24 mouse cellular contexts compared by ENCODE assay signal in the genomic region with DNA sequence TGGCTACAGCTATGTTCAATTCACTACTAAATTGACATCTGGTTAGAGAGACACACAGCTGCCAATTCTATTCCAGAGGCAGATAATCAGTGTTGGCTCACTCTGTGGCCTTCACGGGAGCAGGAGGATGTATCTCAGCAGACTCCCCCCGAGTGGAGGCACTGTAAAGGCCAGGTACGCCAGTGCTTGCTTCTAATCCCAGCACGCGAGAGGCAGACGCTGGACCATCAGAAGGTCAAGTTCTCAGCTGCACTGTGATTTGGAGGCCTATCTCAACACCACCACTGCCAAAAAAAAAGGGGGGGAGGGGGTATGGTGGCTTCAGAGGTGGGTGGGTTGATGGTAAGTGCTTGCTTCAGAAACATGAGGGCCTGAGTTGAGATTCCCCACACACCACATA.
DNase-seq lines count a peak whose midpoint lies in the region; ATAC-seq lines count a peak whose summit lies in the region.
"Had no signal": no experiment of that assay in that cellular context is flagged by ENCODE, and none has a peak within 500 bp of the region (broad histone marks: within the 10 kb centered on the region; RNA-seq: fewer than 3 reads in every experiment).

No protein-coding gene starts in this region.

- H3K36me3 ChIP-seq in forebrain, embryonic 11.5 days (ENCODE audit: control insufficient read depth, insufficient read depth, low read length) = no peaks in the 10 kb centered on the region
- H3K36me3 ChIP-seq in forebrain, embryonic 16.5 days (ENCODE audit: control insufficient read depth, insufficient read depth) = no peaks in the 10 kb centered on the region
- H3K36me3 ChIP-seq in heart, embryonic 10.5 days = no peaks in the 10 kb centered on the region
- no peaks in the 10 kb centered on the region for H3K36me3 ChIP-seq in forebrain, embryonic 13.5 days (ENCODE audit: poor library complexity, severe bottlenecking)
- H3K36me3 ChIP-seq in forebrain, embryonic 15.5 days = no peaks in the 10 kb centered on the region
- H3K36me3 ChIP-seq: embryonic facial prominence, embryonic 13.5 days; heart, embryonic 12.5 days; heart, embryonic 15.5 days; hindbrain, embryonic 12.5 days; hindbrain, embryonic 15.5 days; intestine, embryonic 15.5 days had no signal

- H3K27ac ChIP-seq in forebrain, embryonic 11.5 days (ENCODE audit: low read depth, low read length) = peak overlapping the region; percentile 41; the same call in 1 of the 2 replicates
- H3K27ac ChIP-seq in forebrain, embryonic 16.5 days (ENCODE audit: low read length) = no peak overlapping the region
- H3K27ac ChIP-seq in heart, embryonic 10.5 days = no peak overlapping the region
- peak overlapping the region; percentile 31 for H3K27ac ChIP-seq in forebrain, embryonic 13.5 days
- peak overlapping the region; percentile 41; the same call in 1 of the 2 replicates for H3K27ac ChIP-seq in forebrain, embryonic 15.5 days (replicated peaks)
- H3K27ac ChIP-seq: embryonic facial prominence, embryonic 13.5 days; heart, embryonic 15.5 days; hindbrain, embryonic 12.5 days; hindbrain, embryonic 15.5 days; intestine, embryonic 15.5 days had no signal

- peaks cover 12% of the 10 kb centered on the region; the same call in 1 of the 2 replicates for H3K27me3 ChIP-seq in forebrain, embryonic 11.5 days (ENCODE audit: control insufficient read depth, insufficient read depth, low read length)
- H3K27me3 ChIP-seq in forebrain, embryonic 16.5 days (replicated peaks; ENCODE audit: control insufficient read depth, insufficient read depth, low read length) = no peaks in the 10 kb centered on the region
- 0 out of 2 replicates have a peak, but pooled peaks cover 6% of the 10 kb centered on the region for H3K27me3 ChIP-seq in heart, embryonic 10.5 days (ENCODE audit: insufficient read depth, poor library complexity, severe bottlenecking)
- peaks cover 22% of the 10 kb centered on the region for H3K27me3 ChIP-seq in forebrain, embryonic 13.5 days
- no peaks in the 10 kb centered on the region for H3K27me3 ChIP-seq in forebrain, embryonic 15.5 days
- H3K27me3 ChIP-seq: embryonic facial prominence, embryonic 13.5 days; intestine, embryonic 15.5 days had no signal

- WGBS in forebrain, embryonic 11.5 days = 34% methylated on average over 6 of the region's 6 CpGs
- 27% methylated on average over 6 of the region's 6 CpGs for WGBS in forebrain, embryonic 16.5 days
- WGBS in heart, embryonic 10.5 days = 67% methylated on average over 6 of the region's 6 CpGs
- WGBS in forebrain, embryonic 13.5 days = 39% methylated on average over 6 of the region's 6 CpGs
- WGBS in forebrain, embryonic 15.5 days = 19% methylated on average over 6 of the region's 6 CpGs

- no peak overlapping the region for H3K4me3 ChIP-seq in forebrain, embryonic 11.5 days (ENCODE audit: low read depth, low read length)
- no peak overlapping the region for H3K4me3 ChIP-seq in forebrain, embryonic 16.5 days (replicated peaks; ENCODE audit: low read length)
- H3K4me3 ChIP-seq in heart, embryonic 10.5 days = no peak overlapping the region
- no peak overlapping the region for H3K4me3 ChIP-seq in forebrain, embryonic 13.5 days
- H3K4me3 ChIP-seq in forebrain, embryonic 15.5 days = no peak overlapping the region
- H3K4me3 ChIP-seq: embryonic facial prominence, embryonic 13.5 days; heart, embryonic 12.5 days; heart, embryonic 15.5 days; hindbrain, embryonic 12.5 days; hindbrain, embryonic 15.5 days; intestine, embryonic 15.5 days had no signal

- DNase-seq in forebrain, embryonic 11.5 days (ENCODE audit: low spot score) = no peak
- peak; percentile 64 for DNase-seq in heart, embryonic 10.5 days (ENCODE audit: low spot score)
- no peak for DNase-seq in heart, postnatal 10 days
- DNase-seq: adrenal gland, adult 2 months; adrenal gland, postnatal 14 days; cerebellum, adult 11 months; cerebellum, adult 2 months; cerebellum, adult 9-11 months; cerebellum, postnatal 25 days; gastrocnemius, postnatal 25 days; heart, postnatal 14 days; heart, postnatal 4 days; kidney, adult 18-20 months; kidney, adult 9 months had no signal

- no peaks in the 10 kb centered on the region for H3K9me3 ChIP-seq in forebrain, embryonic 11.5 days (ENCODE audit: control insufficient read depth, low read length)
- H3K9me3 ChIP-seq in forebrain, embryonic 16.5 days (ENCODE audit: control insufficient read depth, low read length) = no peaks in the 10 kb centered on the region
- H3K9me3 ChIP-seq in heart, embryonic 10.5 days = no peaks in the 10 kb centered on the region
- no peaks in the 10 kb centered on the region for H3K9me3 ChIP-seq in forebrain, embryonic 13.5 days (replicated peaks)
- H3K9me3 ChIP-seq in forebrain, embryonic 15.5 days = no peaks in the 10 kb centered on the region
- H3K9me3 ChIP-seq: embryonic facial prominence, embryonic 13.5 days; heart, embryonic 12.5 days; heart, embryonic 15.5 days; hindbrain, embryonic 12.5 days; hindbrain, embryonic 15.5 days; intestine, embryonic 15.5 days had no signal

- intact Hi-C loops in heart, postnatal 10 days (cut with DNase I) = no loop called here

- peak overlapping the region; percentile 21; the same call in 1 of the 2 replicates for H3K4me2 ChIP-seq in forebrain, embryonic 11.5 days (ENCODE audit: low read depth, low read length, severe bottlenecking)
- H3K4me2 ChIP-seq in forebrain, embryonic 16.5 days (ENCODE audit: low read length) = no peak overlapping the region
- 0 out of 2 replicates have a peak overlapping the region, but pooled peaks have one; percentile 12 for H3K4me2 ChIP-seq in forebrain, embryonic 13.5 days
- no peak overlapping the region for H3K4me2 ChIP-seq in forebrain, embryonic 15.5 days (replicated peaks)
- H3K4me2 ChIP-seq: embryonic facial prominence, embryonic 13.5 days; heart, embryonic 12.5 days; heart, embryonic 15.5 days; hindbrain, embryonic 12.5 days; hindbrain, embryonic 15.5 days; intestine, embryonic 15.5 days had no signal

- no peak overlapping the region for H3K9ac ChIP-seq in forebrain, embryonic 11.5 days (ENCODE audit: low read length)
- no peak overlapping the region for H3K9ac ChIP-seq in forebrain, embryonic 16.5 days (replicated peaks; ENCODE audit: low read depth, low read length)
- H3K9ac ChIP-seq in forebrain, embryonic 13.5 days = no peak overlapping the region
- H3K9ac ChIP-seq in forebrain, embryonic 15.5 days (replicated peaks) = no peak overlapping the region
- H3K9ac ChIP-seq: embryonic facial prominence, embryonic 13.5 days; heart, embryonic 12.5 days; heart, embryonic 15.5 days; hindbrain, embryonic 12.5 days; hindbrain, embryonic 15.5 days; intestine, embryonic 15.5 days had no signal

- no peak for ATAC-seq in forebrain, embryonic 11.5 days (replicated peaks; ENCODE audit: low FRiP score)
- ATAC-seq in forebrain, embryonic 16.5 days = no peak
- ATAC-seq in forebrain, embryonic 13.5 days = peak; percentile 2; the same call in 1 of the 2 replicates
- ATAC-seq in forebrain, embryonic 15.5 days (replicated peaks) = no peak
- ATAC-seq: CD4-positive, CD25-positive, alpha-beta regulatory T cell, adult 4 months; intestine, embryonic 15.5 days had no signal

- H3K4me1 ChIP-seq in forebrain, embryonic 11.5 days (replicated peaks; ENCODE audit: control insufficient read depth, insufficient read depth, low read length) = peaks cover 15% of the 10 kb centered on the region
- peaks cover 22% of the 10 kb centered on the region for H3K4me1 ChIP-seq in forebrain, embryonic 16.5 days (replicated peaks; ENCODE audit: control insufficient read depth, insufficient read depth, low read length)
- peaks cover 11% of the 10 kb centered on the region for H3K4me1 ChIP-seq in heart, embryonic 10.5 days
- peaks cover 30% of the 10 kb centered on the region for H3K4me1 ChIP-seq in forebrain, embryonic 13.5 days
- H3K4me1 ChIP-seq in forebrain, embryonic 15.5 days = peaks cover 22% of the 10 kb centered on the region
- H3K4me1 ChIP-seq: heart, embryonic 15.5 days; intestine, embryonic 15.5 days had no signal

Comparison
In these comparisons a context has a peak if more than half of its experiments do, and no peak if none do; other contexts are left out.
1. H3K27ac ChIP-seq: peak in forebrain, embryonic 11.5 days (single experiment), forebrain, embryonic 13.5 days (single experiment) and forebrain, embryonic 15.5 days (single experiment); none in forebrain, embryonic 16.5 days (single experiment) and heart, embryonic 10.5 days (single experiment).
2. H3K4me2 ChIP-seq: peak in forebrain, embryonic 11.5 days (single experiment) and forebrain, embryonic 13.5 days (single experiment); none in forebrain, embryonic 16.5 days (single experiment) and forebrain, embryonic 15.5 days (single experiment).